Mouse (Mus musculus): ENCODE results near the gene Trmo. TPM values are rescaled to one million over a fixed set of nuclear protein-coding genes. Genes with fewer than 3 reads are reported as not detected.
A peak's percentile ranks its signal among the peaks of the same experiment; 100 is the strongest.

Gene Trmo
- polyA plus RNA-seq, 1 experiment from 2014 or later, result 10.8 TPM

- Histone ChIP-seq H3K27me3 (ENCODE audit: control insufficient read depth, insufficient read depth, low read depth, low read length) (no peaks in the 10 kb centered on the region), H3K27ac (ENCODE audit: low read length) (peak overlapping the region; percentile 87; the same call in 1 of the 2 replicates), H3K36me3 (ENCODE audit: control insufficient read depth, insufficient read depth, low read length) (peaks cover 8% of the 10 kb centered on the region), H3K4me1 (replicated peaks; ENCODE audit: control insufficient read depth, insufficient read depth, low read length) (no peaks in the 10 kb centered on the region; the same call in none of the 2 replicates), H3K4me2 (ENCODE audit: low read depth, low read length) (peak overlapping the region; percentile 81), H3K9ac (ENCODE audit: low read length) (peak overlapping the region; percentile 96), H3K9me3 (ENCODE audit: control insufficient read depth, low read length) (no peaks in the 10 kb centered on the region), H3K4me3 (ENCODE audit: low read length) (peak overlapping the region; percentile 83)
- no peak for ATAC-seq (ENCODE audit: low read depth)
- WGBS, result 12% methylated on average over 5 of the region's 5 CpGs
Measured at GRCm38 (mm10) chr4:46388556-46388955, 681 bp downstream of the Trmo start.

- H3K27me3 ChIP-seq (ENCODE audit: control insufficient read depth, insufficient read depth, low read depth, low read length), result no peaks in the 10 kb centered on the region
- peak overlapping the region; percentile 52 for H3K4me2 ChIP-seq (ENCODE audit: low read depth, low read length)
- peak overlapping the region; percentile 40 for H3K4me3 ChIP-seq (ENCODE audit: low read length)
- no peak overlapping the region for H3K27ac ChIP-seq (ENCODE audit: low read length)
- H3K4me1 ChIP-seq (replicated peaks; ENCODE audit: control insufficient read depth, insufficient read depth, low read length), result peaks cover 11% of the 10 kb centered on the region
- no peaks in the 10 kb centered on the region for H3K9me3 ChIP-seq (ENCODE audit: control insufficient read depth, low read length)
- H3K36me3 ChIP-seq (ENCODE audit: control insufficient read depth, insufficient read depth, low read length), result peaks cover 10% of the 10 kb centered on the region
- WGBS, result 22% methylated on average over 22 of the region's 22 CpGs
- ATAC-seq (ENCODE audit: low read depth), result peak; percentile 75
- peak overlapping the region; percentile 40 for H3K9ac ChIP-seq (ENCODE audit: low read length)
Measured at GRCm38 (mm10) chr4:46374869-46375368, 14.3 kb downstream of the Trmo start.

GRCm38 (mm10) chr4:46374455-46374854, 14.8 kb downstream of the Trmo start:
- peak overlapping the region; percentile 52 for H3K4me2 ChIP-seq (ENCODE audit: low read depth, low read length)
- WGBS, result 56% methylated on average over 6 of the region's 6 CpGs
- no peak overlapping the region for H3K27ac ChIP-seq (ENCODE audit: low read length)
- H3K9ac ChIP-seq (ENCODE audit: low read length), result no peak overlapping the region; the same call in 1 of the 2 replicates
- H3K36me3 ChIP-seq (ENCODE audit: control insufficient read depth, insufficient read depth, low read length), result peaks cover 7% of the 10 kb centered on the region
- no peaks in the 10 kb centered on the region for H3K27me3 ChIP-seq (ENCODE audit: control insufficient read depth, insufficient read depth, low read depth, low read length)
- H3K4me3 ChIP-seq (ENCODE audit: low read length), result no peak overlapping the region; the same call in 1 of the 2 replicates
- H3K9me3 ChIP-seq (ENCODE audit: control insufficient read depth, low read length), result no peaks in the 10 kb centered on the region
- ATAC-seq (ENCODE audit: low read depth), result no peak
- peaks cover 11% of the 10 kb centered on the region for H3K4me1 ChIP-seq (replicated peaks; ENCODE audit: control insufficient read depth, insufficient read depth, low read length)

- H3K36me3 ChIP-seq (ENCODE audit: control insufficient read depth, insufficient read depth, low read length), result no peaks in the 10 kb centered on the region
- peak overlapping the region; percentile 55 for H3K4me2 ChIP-seq (ENCODE audit: low read depth, low read length)
- no peaks in the 10 kb centered on the region; the same call in 1 of the 2 replicates for H3K27me3 ChIP-seq (ENCODE audit: control insufficient read depth, insufficient read depth, low read depth, low read length)
- peak overlapping the region; percentile 24 for H3K4me3 ChIP-seq (ENCODE audit: low read length)
- ATAC-seq (ENCODE audit: low read depth), result peak; percentile 93
- peak overlapping the region; percentile 48; the same call in 1 of the 2 replicates for H3K9ac ChIP-seq (ENCODE audit: low read length)
- no peaks in the 10 kb centered on the region; the same call in 1 of the 2 replicates for H3K9me3 ChIP-seq (ENCODE audit: control insufficient read depth, low read length)
- WGBS, result 2% methylated on average over 19 of the region's 19 CpGs
- 0 out of 2 replicates have a peak overlapping the region, but pooled peaks have one; percentile 10 for H3K27ac ChIP-seq (ENCODE audit: low read length)
- peaks cover 11% of the 10 kb centered on the region for H3K4me1 ChIP-seq (replicated peaks; ENCODE audit: control insufficient read depth, insufficient read depth, low read length)
Measured at GRCm38 (mm10) chr4:46371030-46371429, 18.2 kb downstream of the Trmo start.

GRCm38 (mm10) chr4:46370406-46370805, 18.8 kb downstream of the Trmo start:
- Histone ChIP-seq H3K9me3 (ENCODE audit: control insufficient read depth, low read length) (no peaks in the 10 kb centered on the region; the same call in 1 of the 2 replicates), H3K27ac (ENCODE audit: low read length) (no peak overlapping the region), H3K4me1 (replicated peaks; ENCODE audit: control insufficient read depth, insufficient read depth, low read length) (peaks cover 11% of the 10 kb centered on the region), H3K27me3 (ENCODE audit: control insufficient read depth, insufficient read depth, low read depth, low read length) (no peaks in the 10 kb centered on the region; the same call in 1 of the 2 replicates), H3K36me3 (ENCODE audit: control insufficient read depth, insufficient read depth, low read length) (no peaks in the 10 kb centered on the region), H3K4me3 (ENCODE audit: low read length) (no peak overlapping the region), H3K9ac (ENCODE audit: low read length) (no peak overlapping the region), H3K4me2 (ENCODE audit: low read depth, low read length) (peak overlapping the region; percentile 55; the same call in 1 of the 2 replicates)
- 39% methylated on average over 6 of the region's 6 CpGs for WGBS
- no peak for ATAC-seq (ENCODE audit: low read depth)

DNA sequence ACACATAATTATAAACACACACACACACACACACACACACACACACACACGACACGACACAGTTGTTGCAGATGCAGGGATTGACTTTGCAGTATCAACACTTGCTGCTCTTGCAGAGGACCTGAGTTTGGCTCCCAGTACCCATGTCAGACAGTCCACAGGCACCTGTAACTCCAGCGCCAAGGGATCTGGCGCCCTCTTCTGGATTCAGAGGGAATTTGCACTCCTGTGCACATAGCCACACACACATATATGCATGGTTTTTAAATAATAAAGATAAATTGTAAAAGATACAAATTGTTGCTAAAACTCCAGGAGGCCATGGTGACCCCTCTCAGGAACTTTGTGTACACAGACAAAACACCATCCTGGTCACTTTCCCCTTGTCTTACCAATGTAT, 20.2 kb downstream of the Trmo start:
- H3K4me3 ChIP-seq (ENCODE audit: low read length), result no peak overlapping the region
- no peak overlapping the region for H3K9ac ChIP-seq (ENCODE audit: low read length)
- H3K27me3 ChIP-seq (ENCODE audit: control insufficient read depth, insufficient read depth, low read depth, low read length), result no peaks in the 10 kb centered on the region; the same call in 1 of the 2 replicates
- H3K9me3 ChIP-seq (ENCODE audit: control insufficient read depth, low read length), result no peaks in the 10 kb centered on the region; the same call in 1 of the 2 replicates
- H3K36me3 ChIP-seq (ENCODE audit: control insufficient read depth, insufficient read depth, low read length), result no peaks in the 10 kb centered on the region
- peaks cover 11% of the 10 kb centered on the region for H3K4me1 ChIP-seq (replicated peaks; ENCODE audit: control insufficient read depth, insufficient read depth, low read length)
- ATAC-seq (ENCODE audit: low read depth), result no peak
- H3K4me2 ChIP-seq (ENCODE audit: low read depth, low read length), result no peak overlapping the region
- no peak overlapping the region for H3K27ac ChIP-seq (ENCODE audit: low read length)
- WGBS, result 61% methylated on average over 4 of the region's 4 CpGs

DNA sequence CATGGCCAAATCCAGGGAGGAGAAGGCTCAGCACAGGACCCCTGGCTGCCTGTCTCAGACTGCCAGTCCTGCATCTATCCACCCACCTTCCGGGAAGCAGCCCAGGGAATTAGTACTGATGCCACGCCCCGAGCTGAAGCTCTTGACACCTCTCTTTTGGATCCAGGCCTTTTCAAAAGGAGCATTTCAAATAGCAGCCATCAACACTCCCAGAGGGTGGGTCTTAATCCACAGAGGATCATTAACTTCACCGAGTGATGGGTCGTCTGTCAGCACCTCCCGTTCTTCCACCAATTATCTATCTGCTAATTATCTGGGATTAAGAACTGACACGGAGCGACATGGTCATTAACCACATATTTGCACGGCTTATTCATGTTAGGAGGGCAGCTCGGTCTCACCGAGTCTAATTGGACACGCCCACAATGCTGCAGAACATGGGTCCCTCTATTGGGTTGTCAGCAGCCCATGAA, 21.7 kb downstream of the Trmo start:
- Histone ChIP-seq H3K9ac (ENCODE audit: low read length) (no peak overlapping the region), H3K27ac (ENCODE audit: low read length) (no peak overlapping the region), H3K9me3 (ENCODE audit: control insufficient read depth, low read length) (no peaks in the 10 kb centered on the region; the same call in 1 of the 2 replicates), H3K36me3 (ENCODE audit: control insufficient read depth, insufficient read depth, low read length) (no peaks in the 10 kb centered on the region), H3K4me1 (replicated peaks; ENCODE audit: control insufficient read depth, insufficient read depth, low read length) (peaks cover 11% of the 10 kb centered on the region), H3K27me3 (ENCODE audit: control insufficient read depth, insufficient read depth, low read depth, low read length) (no peaks in the 10 kb centered on the region; the same call in 1 of the 2 replicates), H3K4me3 (ENCODE audit: low read length) (no peak overlapping the region), H3K4me2 (ENCODE audit: low read depth, low read length) (no peak overlapping the region)
- WGBS, result 8% methylated on average over 12 of the region's 12 CpGs
- no peak for ATAC-seq (ENCODE audit: low read depth)

DNA sequence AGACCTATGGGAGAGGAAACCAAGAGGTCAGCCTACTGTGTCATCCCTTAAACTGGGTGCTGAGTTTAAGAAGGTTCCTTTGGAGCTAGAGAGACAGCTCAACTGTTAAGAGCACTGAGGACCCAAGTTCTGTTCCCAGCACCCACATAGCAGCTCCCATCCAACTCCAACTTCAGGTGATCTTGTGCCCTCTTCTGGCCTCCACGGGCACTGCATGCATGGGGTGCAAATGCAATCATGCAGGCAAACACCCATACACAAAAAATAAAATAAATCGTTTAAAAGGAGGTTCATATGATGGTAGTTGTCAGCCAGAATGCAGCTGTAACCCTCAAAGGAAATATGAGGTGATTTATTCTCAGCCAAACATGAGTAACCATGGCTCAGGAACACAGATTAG, 24.9 kb downstream of the Trmo start:
- Histone ChIP-seq H3K9ac (ENCODE audit: low read length) (no peak overlapping the region), H3K27me3 (ENCODE audit: control insufficient read depth, insufficient read depth, low read depth, low read length) (no peaks in the 10 kb centered on the region; the same call in 1 of the 2 replicates), H3K27ac (ENCODE audit: low read length) (no peak overlapping the region), H3K4me1 (replicated peaks; ENCODE audit: control insufficient read depth, insufficient read depth, low read length) (no peaks in the 10 kb centered on the region), H3K9me3 (ENCODE audit: control insufficient read depth, low read length) (no peaks in the 10 kb centered on the region; the same call in 1 of the 2 replicates), H3K4me2 (ENCODE audit: low read depth, low read length) (no peak overlapping the region), H3K36me3 (ENCODE audit: control insufficient read depth, insufficient read depth, low read length) (no peaks in the 10 kb centered on the region), H3K4me3 (ENCODE audit: low read length) (no peak overlapping the region)
- ATAC-seq (ENCODE audit: low read depth), result no peak
- WGBS, result 74% methylated on average over 2 of the region's 2 CpGs

GRCm38 (mm10) chr4:46361258-46361657, 28.0 kb downstream of the Trmo start:
- H3K4me1 ChIP-seq (replicated peaks; ENCODE audit: control insufficient read depth, insufficient read depth, low read length), result no peaks in the 10 kb centered on the region
- H3K27me3 ChIP-seq (ENCODE audit: control insufficient read depth, insufficient read depth, low read depth, low read length), result peaks cover 4% of the 10 kb centered on the region
- ATAC-seq (ENCODE audit: low read depth), result no peak; the same call in 1 of the 2 replicates
- WGBS, result 32% methylated on average over 5 of the region's 5 CpGs
- no peak overlapping the region for H3K27ac ChIP-seq (ENCODE audit: low read length)
- no peak overlapping the region for H3K9ac ChIP-seq (ENCODE audit: low read length)
- no peaks in the 10 kb centered on the region for H3K9me3 ChIP-seq (ENCODE audit: control insufficient read depth, low read length)
- H3K36me3 ChIP-seq (ENCODE audit: control insufficient read depth, insufficient read depth, low read length), result no peaks in the 10 kb centered on the region
- H3K4me2 ChIP-seq (ENCODE audit: low read depth, low read length), result no peak overlapping the region
- H3K4me3 ChIP-seq (ENCODE audit: low read length), result no peak overlapping the region

All from lung, embryonic 16.5 days (tissue).